Mouse (Mus musculus) kidney, embryonic 16.5 days (tissue): Measurements from ENCODE around the gene Ccser1. TPM values are rescaled to one million over a fixed set of nuclear protein-coding genes. Genes with fewer than 3 reads are reported as not detected.

Experiments used
- ATAC-seq: fragments of 200-750 bp; cut with Nextera tagmentation; 2 replicates; pipeline ENCODE4 v1.8.0; 2017; ENCODE audit warnings: moderate TSS enrichment; ENCODE audit not compliant: low FRiP score, low TSS enrichment
- H3K27ac ChIP-seq: fragments of 300-500 bp; sonication (generic); 2 replicates; pipeline ENCODE4 v1.5.1; 2014; ENCODE audit warnings: low read length
- H3K27me3 ChIP-seq: fragments of 300-500 bp; sonication (generic); 2 replicates; pipeline ENCODE4 v1.6.1; 2014; ENCODE audit warnings: low read length, control low read depth, mixed read lengths; ENCODE audit not compliant: insufficient read depth
- H3K36me3 ChIP-seq: fragments of 300-500 bp; sonication (generic); 2 replicates; pipeline ENCODE4 v1.6.1; 2014; ENCODE audit warnings: low read length, control low read depth, mixed read lengths; ENCODE audit not compliant: insufficient read depth
- H3K4me1 ChIP-seq: fragments of 300-500 bp; sonication (generic); 2 replicates; pipeline ENCODE4 v1.6.1; 2014; ENCODE audit warnings: low read length, control low read depth, mixed read lengths; ENCODE audit not compliant: insufficient read depth
- H3K4me2 ChIP-seq: fragments of 300-500 bp; sonication (generic); replicated peaks from 2 replicates; pipeline ENCODE4 v1.6.1; 2014; ENCODE audit warnings: low read depth, low read length
- H3K4me3 ChIP-seq: fragments of 300-500 bp; sonication (generic); 2 replicates; pipeline ENCODE4 v1.5.1; 2014; ENCODE audit warnings: mild to moderate bottlenecking, low read length
- H3K9ac ChIP-seq: fragments of 300-500 bp; sonication (generic); replicated peaks from 2 replicates; pipeline ENCODE4 v1.6.1; 2014; ENCODE audit warnings: low read length
- H3K9me3 ChIP-seq: fragments of 300-500 bp; sonication (generic); 2 replicates; pipeline ENCODE4 v1.6.1; 2016; ENCODE audit warnings: low read length, control low read depth
- WGBS: fragments of 180-500 bp; shearing (Covaris S2); extraction: QIAGEN DNeasy Blood & Tissue Kit; methylation state at CpG from one replicate; pipeline ENCODE4 v1.1.7; 2014; 5-methylcytosine and 5-hydroxymethylcytosine counted together
- polyA plus RNA-seq: library from polyadenylated mRNA; unstranded; fragments of >200 nt; fragmentation: Nextera tagmentation; extraction: Ambion mirVana; gene quantifications from 2 replicates; pipeline ENCODE4 v1.2.1, GENCODE M21; 2015

Gene Ccser1
- polyA plus RNA-seq, 1 experiment from 2014 or later, result 17.4 TPM

GRCm38 (mm10) chr6:62340319-62340718, 1160.2 kb downstream of the Ccser1 start:
- no peak overlapping the region for H3K4me2 ChIP-seq
- WGBS, result 64% methylated on average over 3 of the region's 3 CpGs
- H3K4me3 ChIP-seq, result no peak overlapping the region
- no peaks in the 10 kb centered on the region for H3K9me3 ChIP-seq
- no peaks in the 10 kb centered on the region for H3K4me1 ChIP-seq
- H3K27ac ChIP-seq, result no peak overlapping the region
- H3K9ac ChIP-seq, result no peak overlapping the region
- ATAC-seq, result no peak
- H3K36me3 ChIP-seq, result no peaks in the 10 kb centered on the region
- no peaks in the 10 kb centered on the region for H3K27me3 ChIP-seq

GRCm38 (mm10) chr6:62367802-62368201, 1187.7 kb downstream of the Ccser1 start:
- no peak for ATAC-seq
- Histone ChIP-seq H3K36me3 (no peaks in the 10 kb centered on the region), H3K27ac (no peak overlapping the region), H3K9me3 (no peaks in the 10 kb centered on the region), H3K27me3 (no peaks in the 10 kb centered on the region), H3K4me2 (no peak overlapping the region), H3K9ac (no peak overlapping the region), H3K4me1 (no peaks in the 10 kb centered on the region), H3K4me3 (no peak overlapping the region)
- 90% methylated on average over 2 of the region's 2 CpGs for WGBS
